Mouse (Mus musculus): ENCODE results near the gene Spdya.

DNA sequence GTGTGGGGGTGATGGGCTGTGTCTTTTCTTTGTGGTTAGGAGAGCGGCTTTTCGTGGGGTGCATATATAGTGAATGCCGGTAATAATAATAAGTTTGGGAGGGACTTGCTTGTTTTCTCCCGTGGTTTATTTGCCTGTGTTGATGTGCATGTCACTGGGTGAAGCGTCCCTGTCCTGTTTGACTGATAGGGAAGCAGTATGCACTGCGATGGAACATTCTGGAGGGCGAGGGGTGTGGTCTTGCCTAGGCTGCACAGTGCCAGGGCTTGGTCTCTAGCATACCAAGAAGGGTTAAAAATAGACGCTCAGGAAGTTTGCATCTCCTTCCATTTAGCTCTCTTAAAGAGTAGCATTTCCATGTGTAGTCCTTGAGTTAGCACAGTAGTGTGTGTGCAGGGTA lies 84.9 kb downstream of the Spdya start:
- TF ChIP-seq CTCF (IDR thresholded peaks at IDR 0.05; ENCODE audit: extremely low read depth, insufficient read length, insufficient replicate concordance, low read depth, low read length) (no peak), POLR2A (IDR thresholded peaks at IDR 0.05; ENCODE audit: low read depth, low read length) (no peak)
